Mouse (Mus musculus): ENCODE measurements around the gene Asic2. TPM values are rescaled to one million over a fixed set of nuclear protein-coding genes. Genes with fewer than 3 reads are reported as not detected.

Gene Asic2
- polyA plus RNA-seq, 1 experiment = not detected

DNA sequence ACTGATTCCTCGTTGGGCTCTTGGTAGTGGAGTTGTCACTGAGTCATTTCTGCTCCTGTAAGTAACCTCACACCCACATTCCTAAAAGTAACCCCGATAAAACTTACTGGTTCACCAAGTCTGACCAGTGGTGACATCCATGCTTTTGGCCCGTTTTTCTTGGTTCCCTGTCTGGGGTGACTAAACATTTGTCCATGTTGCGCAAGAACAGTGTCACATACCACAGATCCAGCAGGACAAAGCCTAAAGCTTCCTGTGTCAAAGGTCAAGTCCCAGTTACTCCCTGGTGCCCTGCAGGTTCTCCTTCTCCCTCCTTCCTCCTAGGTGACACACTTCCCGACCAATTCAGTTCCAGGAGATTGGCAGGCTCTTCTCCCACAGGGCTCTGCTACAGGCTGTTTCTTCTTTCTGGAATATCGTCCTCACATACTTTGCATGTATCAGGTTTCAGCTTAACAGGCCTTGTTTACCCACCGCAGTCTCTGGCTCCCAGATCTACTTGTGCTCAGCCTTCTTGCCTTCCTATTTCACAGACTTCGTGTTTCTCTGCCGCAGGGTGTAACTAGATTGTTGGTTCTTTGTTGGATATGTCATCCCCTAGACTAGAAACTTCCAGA lies 991.9 kb downstream of the Asic2 start:
- H3K4me3 ChIP-seq (replicated peaks; ENCODE audit: control insufficient read depth, low read depth, low read length) = no peak overlapping the region
- H3K4me1 ChIP-seq (ENCODE audit: control insufficient read depth, insufficient read depth, low read length) = no peaks in the 10 kb centered on the region
- 57% methylated on average over 9 of the region's 9 CpGs for WGBS
- no peak overlapping the region for H3K27ac ChIP-seq (ENCODE audit: control insufficient read depth, insufficient read depth, low read depth, low read length, poor library complexity)
- TF ChIP-seq CTCF (IDR thresholded peaks at IDR 0.05; ENCODE audit: control insufficient read depth, insufficient read depth, low read length) = no peak
- no peak for TF ChIP-seq POLR2A (IDR thresholded peaks at IDR 0.05; ENCODE audit: borderline replicate concordance, control insufficient read depth, low read depth, low read length)

DNA sequence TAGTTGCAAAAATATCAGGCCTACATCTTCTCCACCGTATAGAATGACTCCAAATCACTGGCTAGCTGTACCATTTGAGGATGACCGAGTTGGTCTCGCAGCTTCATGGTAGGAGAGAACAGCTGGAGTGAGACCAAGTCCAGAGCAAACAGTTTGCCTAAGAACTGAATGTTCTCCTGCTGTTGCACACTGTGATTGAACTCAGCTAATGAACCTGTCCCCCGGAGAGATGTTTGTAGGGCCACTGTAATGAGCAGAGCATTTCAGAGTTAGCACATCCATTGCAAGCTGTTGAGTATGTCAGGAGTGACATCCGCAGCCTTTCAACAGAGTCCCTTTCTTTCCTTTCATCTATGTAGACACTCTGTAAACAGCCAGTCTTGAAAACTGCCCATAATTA lies 993.6 kb downstream of the Asic2 start:
- 85% methylated on average over 5 of the region's 5 CpGs for WGBS
- TF ChIP-seq CTCF (IDR thresholded peaks at IDR 0.05; ENCODE audit: control insufficient read depth, insufficient read depth, low read length) (no peak), POLR2A (IDR thresholded peaks at IDR 0.05; ENCODE audit: borderline replicate concordance, control insufficient read depth, low read depth, low read length) (no peak)
- Histone ChIP-seq H3K4me1 (ENCODE audit: control insufficient read depth, insufficient read depth, low read length) (no peaks in the 10 kb centered on the region), H3K4me3 (replicated peaks; ENCODE audit: control insufficient read depth, low read depth, low read length) (no peak overlapping the region), H3K27ac (ENCODE audit: control insufficient read depth, insufficient read depth, low read depth, low read length, poor library complexity) (no peak overlapping the region)

DNA sequence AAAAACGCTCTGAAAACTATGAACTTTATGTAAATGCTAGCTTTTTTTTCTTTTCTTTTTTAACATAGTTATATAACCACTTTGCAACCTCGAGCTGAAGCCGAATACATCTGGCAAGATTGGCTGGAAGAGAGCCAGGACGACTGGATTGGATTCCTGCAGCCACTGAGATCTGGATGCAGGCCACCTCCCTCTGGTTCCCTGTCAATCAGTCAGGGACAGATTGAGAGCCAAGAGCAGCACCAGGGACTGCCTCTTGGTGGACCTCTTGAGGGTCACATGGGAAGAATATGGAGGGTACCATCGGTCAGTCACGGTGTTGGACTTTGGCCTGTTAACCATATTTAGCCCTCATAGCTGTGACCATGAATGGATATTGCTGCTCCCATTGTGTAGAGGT lies 994.3 kb downstream of the Asic2 start:
- WGBS = 67% methylated on average over 6 of the region's 6 CpGs
- no peaks in the 10 kb centered on the region for H3K4me1 ChIP-seq (ENCODE audit: control insufficient read depth, insufficient read depth, low read length)
- no peak overlapping the region for H3K4me3 ChIP-seq (replicated peaks; ENCODE audit: control insufficient read depth, low read depth, low read length)
- no peak for TF ChIP-seq POLR2A (IDR thresholded peaks at IDR 0.05; ENCODE audit: borderline replicate concordance, control insufficient read depth, low read depth, low read length)
- TF ChIP-seq CTCF (IDR thresholded peaks at IDR 0.05; ENCODE audit: control insufficient read depth, insufficient read depth, low read length) = no peak
- no peak overlapping the region for H3K27ac ChIP-seq (ENCODE audit: control insufficient read depth, insufficient read depth, low read depth, low read length, poor library complexity)

DNA sequence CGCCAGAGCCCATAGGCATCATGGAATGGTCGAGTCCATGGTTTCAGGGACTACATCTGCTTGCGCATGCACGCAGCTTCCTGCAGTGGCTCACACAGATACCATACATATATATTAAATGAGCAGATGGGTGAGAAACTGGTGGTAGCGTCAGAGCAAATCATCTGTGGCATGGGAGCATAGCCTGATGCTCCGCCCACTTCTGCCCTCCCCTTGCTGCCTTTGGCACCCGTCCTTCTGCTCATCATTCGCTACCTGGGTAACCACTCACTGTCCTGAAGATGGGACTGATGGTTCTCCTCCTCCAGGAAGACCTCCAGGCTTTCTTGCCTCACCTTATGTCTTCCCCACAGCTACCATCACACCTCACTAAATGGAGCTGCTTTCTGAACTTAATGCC lies 995.0 kb downstream of the Asic2 start:
- 79% methylated on average over 8 of the region's 8 CpGs for WGBS

DNA sequence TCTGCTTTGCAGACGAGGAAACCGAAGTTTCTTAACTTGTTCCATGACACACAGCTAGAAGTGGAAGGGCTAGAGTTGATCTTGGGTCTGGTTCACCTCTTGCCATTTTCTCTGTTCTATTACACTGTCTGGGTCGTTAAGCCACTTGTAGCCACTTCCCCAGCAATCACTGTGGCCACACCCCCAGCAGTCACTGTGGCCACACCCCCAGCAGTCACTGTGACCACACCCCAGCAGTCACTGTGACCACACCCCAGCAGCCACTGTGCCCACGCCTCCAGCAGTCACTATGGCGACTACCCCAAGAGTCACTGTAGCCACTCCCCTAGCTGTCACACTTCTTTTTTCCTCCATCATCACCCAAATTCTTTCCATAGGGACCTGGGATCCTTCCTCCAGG lies 1000.7 kb downstream of the Asic2 start:
- no peak overlapping the region for H3K4me3 ChIP-seq (replicated peaks; ENCODE audit: control insufficient read depth, low read depth, low read length)
- no peaks in the 10 kb centered on the region for H3K4me1 ChIP-seq (ENCODE audit: control insufficient read depth, insufficient read depth, low read length)
- 34% methylated on average over 5 of the region's 5 CpGs for WGBS
- no peak overlapping the region for H3K27ac ChIP-seq (ENCODE audit: control insufficient read depth, insufficient read depth, low read depth, low read length, poor library complexity)
- TF ChIP-seq POLR2A (IDR thresholded peaks at IDR 0.05; ENCODE audit: borderline replicate concordance, control insufficient read depth, low read depth, low read length) = no peak
- TF ChIP-seq CTCF (IDR thresholded peaks at IDR 0.05; ENCODE audit: control insufficient read depth, insufficient read depth, low read length) = no peak

More for the DNA sequence above, 995.0 kb downstream of the Asic2 start:
- no peak overlapping the region for H3K4me3 ChIP-seq (replicated peaks; ENCODE audit: control insufficient read depth, low read depth, low read length)
- H3K27ac ChIP-seq (ENCODE audit: control insufficient read depth, insufficient read depth, low read depth, low read length, poor library complexity) = no peak overlapping the region
- TF ChIP-seq CTCF (IDR thresholded peaks at IDR 0.05; ENCODE audit: control insufficient read depth, insufficient read depth, low read length) = no peak
- H3K4me1 ChIP-seq (ENCODE audit: control insufficient read depth, insufficient read depth, low read length) = no peaks in the 10 kb centered on the region

DNA sequence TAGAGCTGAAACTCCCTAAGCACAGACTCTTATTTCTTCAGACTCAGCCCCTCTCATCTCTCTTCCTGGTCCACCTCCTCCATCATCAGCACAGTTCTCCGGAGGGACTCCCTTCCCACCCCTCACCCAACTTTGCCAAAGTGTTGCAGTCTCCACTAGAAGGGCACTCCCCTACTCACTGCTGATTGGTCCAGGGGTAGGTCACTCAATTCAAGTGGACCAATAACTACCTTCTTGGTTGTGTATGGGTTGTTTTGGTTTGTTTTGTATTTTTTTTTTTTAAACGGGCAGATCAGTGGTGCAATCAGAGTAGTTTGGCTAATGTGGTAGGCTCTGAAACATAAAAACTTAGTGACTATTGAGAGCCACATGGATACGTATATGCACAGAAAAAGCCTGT lies 1002.2 kb downstream of the Asic2 start:
- H3K4me3 ChIP-seq (replicated peaks; ENCODE audit: control insufficient read depth, low read depth, low read length) = no peak overlapping the region
- no peak overlapping the region for H3K27ac ChIP-seq (ENCODE audit: control insufficient read depth, insufficient read depth, low read depth, low read length, poor library complexity)
- no peaks in the 10 kb centered on the region for H3K4me1 ChIP-seq (ENCODE audit: control insufficient read depth, insufficient read depth, low read length)
- 44% methylated on average over 3 of the region's 3 CpGs for WGBS
- TF ChIP-seq POLR2A (IDR thresholded peaks at IDR 0.05; ENCODE audit: borderline replicate concordance, control insufficient read depth, low read depth, low read length) (no peak), CTCF (IDR thresholded peaks at IDR 0.05; ENCODE audit: control insufficient read depth, insufficient read depth, low read length) (no peak)

DNA sequence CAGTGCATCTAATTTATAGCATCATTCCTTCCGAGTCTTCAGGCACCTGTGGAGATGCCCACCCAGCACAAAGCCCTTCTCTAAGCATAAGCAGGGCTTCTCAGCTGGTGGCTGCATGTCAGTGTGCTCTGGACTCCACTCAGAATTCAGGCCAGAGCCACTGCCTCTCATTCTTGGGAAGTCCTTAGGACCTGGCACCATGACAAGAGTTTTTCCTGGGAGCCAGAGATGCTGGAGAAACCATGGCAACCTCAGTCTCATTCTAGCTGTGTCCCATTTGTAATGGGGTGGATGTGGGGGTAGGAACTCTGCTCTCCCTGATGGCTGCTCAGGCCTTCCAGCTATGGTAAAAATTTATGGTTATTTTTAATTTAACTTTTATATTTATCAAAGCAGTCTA lies 1006.9 kb downstream of the Asic2 start:
- TF ChIP-seq CTCF (IDR thresholded peaks at IDR 0.05; ENCODE audit: control insufficient read depth, insufficient read depth, low read length) (no peak), POLR2A (IDR thresholded peaks at IDR 0.05; ENCODE audit: borderline replicate concordance, control insufficient read depth, low read depth, low read length) (no peak)
- Histone ChIP-seq H3K4me3 (replicated peaks; ENCODE audit: control insufficient read depth, low read depth, low read length) (no peak overlapping the region), H3K27ac (ENCODE audit: control insufficient read depth, insufficient read depth, low read depth, low read length, poor library complexity) (no peak overlapping the region), H3K4me1 (ENCODE audit: control insufficient read depth, insufficient read depth, low read length) (no peaks in the 10 kb centered on the region)
- 68% methylated on average over 1 of the region's 1 CpGs for WGBS

DNA sequence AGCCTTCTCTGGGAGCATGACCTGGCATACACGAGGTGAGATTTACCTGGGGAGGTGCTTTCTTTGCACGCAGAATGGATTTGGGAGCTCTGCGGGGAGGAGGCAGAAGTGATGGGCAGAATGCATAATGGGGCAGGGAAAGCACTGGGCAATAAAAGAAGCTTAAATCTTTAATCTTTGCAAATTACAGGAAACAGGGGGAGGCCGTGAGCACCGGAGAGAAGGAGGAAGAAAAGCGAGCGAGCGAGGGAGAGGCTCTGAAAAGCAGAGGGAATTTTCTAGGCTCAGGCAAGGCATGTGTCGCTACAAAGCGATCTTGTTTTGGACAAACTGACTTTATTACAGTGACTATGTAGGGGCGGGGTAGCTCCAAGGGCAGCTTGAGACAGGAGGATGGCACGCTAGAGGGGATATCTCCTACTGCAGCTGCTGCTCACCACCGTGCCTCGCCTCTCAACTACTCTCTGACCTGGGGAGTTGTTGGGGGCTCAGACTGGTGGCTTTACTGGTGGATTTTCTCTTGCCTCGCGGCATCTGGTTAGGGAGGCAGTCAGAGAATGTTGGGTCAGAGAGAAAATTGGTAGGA lies 1010.1 kb downstream of the Asic2 start:
- Histone ChIP-seq H3K27ac (ENCODE audit: control insufficient read depth, insufficient read depth, low read depth, low read length, poor library complexity) (no peak overlapping the region), H3K4me3 (replicated peaks; ENCODE audit: control insufficient read depth, low read depth, low read length) (no peak overlapping the region), H3K4me1 (ENCODE audit: control insufficient read depth, insufficient read depth, low read length) (no peaks in the 10 kb centered on the region)
- no peak for TF ChIP-seq POLR2A (IDR thresholded peaks at IDR 0.05; ENCODE audit: borderline replicate concordance, control insufficient read depth, low read depth, low read length)
- TF ChIP-seq CTCF (IDR thresholded peaks at IDR 0.05; ENCODE audit: control insufficient read depth, insufficient read depth, low read length) = no peak
- WGBS = 6% methylated on average over 16 of the region's 16 CpGs

DNA sequence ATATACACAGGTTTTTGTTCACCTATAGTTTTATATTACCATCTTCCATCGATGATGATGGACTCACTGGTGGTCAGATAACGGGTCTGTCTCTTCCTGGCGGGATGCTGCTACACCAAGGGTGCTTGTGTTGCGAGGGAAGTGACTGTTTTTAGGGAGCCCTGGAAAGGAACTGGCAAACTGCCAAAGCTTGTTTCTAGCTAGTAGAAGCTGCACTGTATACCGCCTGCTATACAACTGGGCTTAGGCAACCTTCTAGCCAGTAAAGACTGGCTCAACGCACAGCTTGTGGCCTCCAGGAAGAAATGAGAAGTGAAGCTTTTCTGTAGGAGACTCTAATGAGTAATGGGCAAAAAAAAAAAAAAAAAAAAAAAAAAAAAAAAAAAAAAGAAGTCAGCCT lies 1012.3 kb downstream of the Asic2 start:
- Histone ChIP-seq H3K4me3 (replicated peaks; ENCODE audit: control insufficient read depth, low read depth, low read length) (no peak overlapping the region), H3K27ac (ENCODE audit: control insufficient read depth, insufficient read depth, low read depth, low read length, poor library complexity) (no peak overlapping the region), H3K4me1 (ENCODE audit: control insufficient read depth, insufficient read depth, low read length) (no peaks in the 10 kb centered on the region)
- no peak for TF ChIP-seq POLR2A (IDR thresholded peaks at IDR 0.05; ENCODE audit: borderline replicate concordance, control insufficient read depth, low read depth, low read length)
- TF ChIP-seq CTCF (IDR thresholded peaks at IDR 0.05; ENCODE audit: control insufficient read depth, insufficient read depth, low read length) = no peak
- WGBS = 66% methylated on average over 6 of the region's 6 CpGs
